Mouse (Mus musculus) embryo, embryonic 10 days (tissue): ENCODE data around the gene Aff3.

Experiments
- DNase-seq: peaks from one replicate; pipeline ENCODE4 v3.0.0-alpha.2; 2015; ENCODE audit warnings: low spot score

Gene Aff3

GRCm38 (mm10) chr1:38178929-38179328 is 485.8 kb downstream of the Aff3 start:
- no peak for DNase-seq

GRCm38 (mm10) chr1:38176077-38176476 is 488.7 kb downstream of the Aff3 start:
- DNase-seq = no peak

- no peak for DNase-seq
These were observed 492.9 kb downstream of the Aff3 start for GRCm38 (mm10) chr1:38171874-38172273.

GRCm38 (mm10) chr1:38165696-38166095 is 499.1 kb downstream of the Aff3 start:
- no peak for DNase-seq

- DNase-seq = no peak
These were observed 514.7 kb downstream of the Aff3 start for GRCm38 (mm10) chr1:38150086-38150485.

- DNase-seq = no peak
These were observed 518.7 kb downstream of the Aff3 start for GRCm38 (mm10) chr1:38146008-38146407.

GRCm38 (mm10) chr1:38141371-38141770 is 523.4 kb downstream of the Aff3 start:
- DNase-seq = no peak

- no peak for DNase-seq
These were observed 523.8 kb downstream of the Aff3 start for GRCm38 (mm10) chr1:38140911-38141310.

GRCm38 (mm10) chr1:38139396-38139795 is 525.4 kb downstream of the Aff3 start:
- DNase-seq = no peak

- DNase-seq = no peak
These were observed 531.8 kb downstream of the Aff3 start for GRCm38 (mm10) chr1:38132942-38133341.

GRCm38 (mm10) chr1:38130715-38131483 is 533.9 kb downstream of the Aff3 start:
- DNase-seq = peak; percentile 54

- DNase-seq = peak; percentile 96
These were observed 535.1 kb downstream of the Aff3 start, which contains the start of gene Rev1 for GRCm38 (mm10) chr1:38129501-38130267. Rev1 (minus strand) TSS chr1:38129801.

- peak; percentile 43 for DNase-seq
These were observed 535.8 kb downstream of the Aff3 start for GRCm38 (mm10) chr1:38128919-38129436.
